23 mouse cellular contexts compared by ENCODE assay signal in genomic region chr17:35554761-35555397, GRCm38 (mm10). TPM values are rescaled to one million over a fixed set of nuclear protein-coding genes. Genes with fewer than 3 reads are reported as not detected.
"Had no signal": no experiment of that assay in that cellular context is flagged by ENCODE, and none has a peak within 500 bp of the region (broad histone marks: within the 10 kb centered on the region; RNA-seq: fewer than 3 reads in every experiment).

No protein-coding gene starts in this region.

- H3K27me3 ChIP-seq: lung, embryonic 15.5 days; midbrain, embryonic 13.5 days; midbrain, embryonic 15.5 days; neural tube, embryonic 12.5 days; stomach, embryonic 15.5 days had no signal

- ATAC-seq: liver, postnatal 0 days; lung, postnatal 0 days; midbrain, embryonic 13.5 days; midbrain, embryonic 15.5 days had no signal

- H3K9me3 ChIP-seq: lung, embryonic 15.5 days; midbrain, embryonic 13.5 days; midbrain, embryonic 15.5 days; neural tube, embryonic 12.5 days; stomach, embryonic 15.5 days had no signal

- H3K4me3 ChIP-seq: lung, embryonic 15.5 days; megakaryocyte, embryonic 14.5 days; midbrain, embryonic 13.5 days; midbrain, embryonic 15.5 days; neural tube, embryonic 12.5 days; stomach, embryonic 15.5 days had no signal

- H3K4me2 ChIP-seq: lung, embryonic 15.5 days; midbrain, embryonic 11.5 days; midbrain, embryonic 13.5 days; midbrain, embryonic 15.5 days; neural tube, embryonic 12.5 days; stomach, embryonic 15.5 days had no signal

- H3K4me1 ChIP-seq: megakaryocyte, embryonic 14.5 days; midbrain, embryonic 13.5 days; midbrain, embryonic 15.5 days; neural tube, embryonic 12.5 days had no signal

- DNase-seq: liver, postnatal 0 days; lung, adult 2 months; lung, postnatal 14 days; lung, postnatal 36 days; right cerebral cortex, postnatal 14 days; thymus, adult 2 months; thymus, postnatal 36 days had no signal

- H3K36me3 ChIP-seq: lung, embryonic 15.5 days; midbrain, embryonic 13.5 days; midbrain, embryonic 15.5 days; neural tube, embryonic 12.5 days; stomach, embryonic 15.5 days had no signal

- H3K27ac ChIP-seq: lung, embryonic 15.5 days; macrophage; midbrain, embryonic 13.5 days; midbrain, embryonic 15.5 days; neural tube, embryonic 12.5 days; stomach, embryonic 15.5 days; stomach, postnatal 0 days had no signal

- H3K9ac ChIP-seq: liver, postnatal 0 days; lung, embryonic 15.5 days; midbrain, embryonic 13.5 days; midbrain, embryonic 15.5 days; neural tube, embryonic 12.5 days; stomach, embryonic 15.5 days had no signal

RNA-seq across cellular contexts. Expression of gene Cdsn, which starts 3.0 kb away (rescaled TPM):
- total RNA-seq: megakaryocyte progenitor cell, adult 5-6 weeks; monocyte, adult 5-6 weeks; neutrophil, adult 5-6 weeks had no signal
- polyA plus RNA-seq: liver, postnatal 0 days; lung, embryonic 15.5 days; macrophage; neural tube, embryonic 12.5 days had no signal

RNA-seq across cellular contexts. Expression of gene 2300002M23Rik, which starts 12.4 kb away (rescaled TPM):
- total RNA-seq: megakaryocyte progenitor cell, adult 5-6 weeks; midbrain, postnatal 0 days; monocyte, adult 5-6 weeks; neutrophil, adult 5-6 weeks had no signal
- polyA plus RNA-seq: liver, postnatal 0 days; lung, postnatal 0 days; macrophage; midbrain, embryonic 11.5 days; midbrain, embryonic 13.5 days; midbrain, embryonic 15.5 days; midbrain, postnatal 0 days; neural tube, embryonic 12.5 days; neural tube, embryonic 14.5 days; spleen, adult 2 months had no signal

RNA-seq across cellular contexts. Expression of gene Psors1c2, which starts 21.9 kb away (rescaled TPM):
- total RNA-seq: megakaryocyte progenitor cell, adult 5-6 weeks; midbrain, postnatal 0 days; monocyte, adult 5-6 weeks; neutrophil, adult 5-6 weeks had no signal
- polyA plus RNA-seq: lung, postnatal 0 days; macrophage had no signal
